Mouse (Mus musculus) mouse trophoblast stem cell (cell line): ENCODE results near the gene Ptchd3.

Experiments
- in situ Hi-C, 2 experiments: fragments of 300-500 bp; cut with MseI, MboI; formaldehyde crosslinking; loops; 2 replicates in 1 of 2; 3 replicates in 1 of 2; pipeline ENCODE4 v1.15.1; 2025

Gene Ptchd3

GRCm38 (mm10) chr11:121829947-121830346 is at the start of gene Ptchd3:
Ptchd3 (plus strand) TSS chr11:121830247.
- in situ Hi-C loops = no loop called here

GRCm38 (mm10) chr11:121781831-121782230 is 48.2 kb upstream of the Ptchd3 start:
- in situ Hi-C loops = no loop called here

- in situ Hi-C loops = no loop called here
Observed at GRCm38 (mm10) chr11:121787456-121787855, 42.6 kb upstream of the Ptchd3 start.

GRCm38 (mm10) chr11:121789566-121789965 is 40.5 kb upstream of the Ptchd3 start:
- in situ Hi-C loops = no loop called here

- in situ Hi-C loops = no loop called here
Observed at GRCm38 (mm10) chr11:121790671-121791094, 39.4 kb upstream of the Ptchd3 start.

GRCm38 (mm10) chr11:121791446-121791845 is 38.6 kb upstream of the Ptchd3 start:
- in situ Hi-C loops = no loop called here

GRCm38 (mm10) chr11:121791991-121792390 is 38.1 kb upstream of the Ptchd3 start:
- in situ Hi-C loops = no loop called here

GRCm38 (mm10) chr11:121793530-121793929 is 36.5 kb upstream of the Ptchd3 start:
- in situ Hi-C loops = no loop called here

- in situ Hi-C loops = no loop called here
Observed at GRCm38 (mm10) chr11:121794186-121794585, 35.9 kb upstream of the Ptchd3 start.

GRCm38 (mm10) chr11:121794591-121795199 is 35.4 kb upstream of the Ptchd3 start:
- in situ Hi-C loops = no loop called here

GRCm38 (mm10) chr11:121795978-121796377 is 34.1 kb upstream of the Ptchd3 start:
- in situ Hi-C loops = no loop called here

- in situ Hi-C loops = no loop called here
Observed at GRCm38 (mm10) chr11:121798591-121798990, 31.5 kb upstream of the Ptchd3 start.

- in situ Hi-C loops = loop anchor here in 1 of 2 experiments (10.0 kb wide), 1 partner anchor 145 kb away; no protein-coding TSS in a partner anchor
Observed at GRCm38 (mm10) chr11:121799746-121800299, 30.2 kb upstream of the Ptchd3 start.

- in situ Hi-C loops = loop anchor here in 1 of 2 experiments (10.0 kb wide), 1 partner anchor 148 kb away; no protein-coding TSS in a partner anchor
Observed at GRCm38 (mm10) chr11:121802743-121803142, 27.3 kb upstream of the Ptchd3 start.

- in situ Hi-C loops = loop anchor here (5.0 to 10.0 kb wide), 2 partner anchors 150 to 157 kb away; no protein-coding TSS in a partner anchor
Observed at GRCm38 (mm10) chr11:121804258-121805027, 25.6 kb upstream of the Ptchd3 start.

- in situ Hi-C loops = loop anchor here (5.0 to 10.0 kb wide), 2 partner anchors 154 to 161 kb away; no protein-coding TSS in a partner anchor
Observed at GRCm38 (mm10) chr11:121808204-121808852, 21.7 kb upstream of the Ptchd3 start.

GRCm38 (mm10) chr11:121808866-121809265 is 21.2 kb upstream of the Ptchd3 start:
- in situ Hi-C loops = loop anchor here (5.0 to 10.0 kb wide), 2 partner anchors 154 to 162 kb away; no protein-coding TSS in a partner anchor

GRCm38 (mm10) chr11:121845923-121846322 is 15.9 kb downstream of the Ptchd3 start:
- in situ Hi-C loops = no loop called here

- in situ Hi-C loops = no loop called here
Observed at GRCm38 (mm10) chr11:121847790-121848299, 17.8 kb downstream of the Ptchd3 start.
